Mouse (Mus musculus): ENCODE data around the gene Ube2m. TPM values are rescaled to one million over a fixed set of nuclear protein-coding genes. Genes with fewer than 3 reads are reported as not detected.

The Ube2m gene
- polyA plus RNA-seq, 1 experiment from 2014 or later: 14.3 TPM

GRCm38 (mm10) chr7:13037366-13037765 lies 709 bp downstream of the Ube2m start:
- peaks cover 41% of the 10 kb centered on the region for H3K4me1 ChIP-seq (ENCODE audit: control insufficient read depth, low read depth, low read length)
- ATAC-seq (ENCODE audit: low read depth): peak; percentile 5
- H3K9me3 ChIP-seq (replicated peaks; ENCODE audit: control insufficient read depth, low read length): no peaks in the 10 kb centered on the region
- H3K36me3 ChIP-seq (ENCODE audit: control insufficient read depth, insufficient read depth): peaks cover 15% of the 10 kb centered on the region
- H3K27ac ChIP-seq (ENCODE audit: low read length): peak overlapping the region; percentile 98
- H3K4me2 ChIP-seq (ENCODE audit: low read depth, low read length): peak overlapping the region; percentile 94
- peak overlapping the region; percentile 89 for H3K4me3 ChIP-seq (ENCODE audit: low read depth, low read length)
- peak overlapping the region; percentile 97 for H3K9ac ChIP-seq (ENCODE audit: low read depth, low read length)
- H3K27me3 ChIP-seq (ENCODE audit: control insufficient read depth, insufficient read depth, low read depth, low read length): peaks cover 3% of the 10 kb centered on the region
- 0% methylated on average over 32 of the region's 33 CpGs for WGBS (ENCODE audit: insufficient replicate concordance)

- peaks cover 41% of the 10 kb centered on the region for H3K4me1 ChIP-seq (ENCODE audit: control insufficient read depth, low read depth, low read length)
- WGBS (ENCODE audit: insufficient replicate concordance): 19% methylated on average over 4 of the region's 4 CpGs
- H3K36me3 ChIP-seq (ENCODE audit: control insufficient read depth, insufficient read depth): peaks cover 20% of the 10 kb centered on the region
- no peaks in the 10 kb centered on the region; the same call in 1 of the 2 replicates for H3K27me3 ChIP-seq (ENCODE audit: control insufficient read depth, insufficient read depth, low read depth, low read length)
- ATAC-seq (ENCODE audit: low read depth): no peak
- H3K9ac ChIP-seq (ENCODE audit: low read depth, low read length): peak overlapping the region; percentile 97
- H3K4me3 ChIP-seq (ENCODE audit: low read depth, low read length): peak overlapping the region; percentile 89
- H3K9me3 ChIP-seq (replicated peaks; ENCODE audit: control insufficient read depth, low read length): no peaks in the 10 kb centered on the region
- H3K27ac ChIP-seq (ENCODE audit: low read length): peak overlapping the region; percentile 98
- peak overlapping the region; percentile 94 for H3K4me2 ChIP-seq (ENCODE audit: low read depth, low read length)
Observed at GRCm38 (mm10) chr7:13036806-13037205, 1.3 kb downstream of the Ube2m start.

- peaks cover 41% of the 10 kb centered on the region for H3K4me1 ChIP-seq (ENCODE audit: control insufficient read depth, low read depth, low read length)
- peak overlapping the region; percentile 87 for H3K27ac ChIP-seq (ENCODE audit: low read length)
- H3K4me3 ChIP-seq (ENCODE audit: low read depth, low read length): peak overlapping the region; percentile 83
Observed at GRCm38 (mm10) chr7:13035211-13035855, 2.7 kb downstream of the Ube2m start.

GRCm38 (mm10) chr7:13034148-13034977 lies 3.7 kb downstream of the Ube2m start, which contains the start of gene Chmp2a:
Chmp2a (minus strand) TSS chr7:13034807.
- no peaks in the 10 kb centered on the region for H3K27me3 ChIP-seq (ENCODE audit: control insufficient read depth, insufficient read depth, low read depth, low read length)
- ATAC-seq (ENCODE audit: low read depth): peak; percentile 73
- H3K4me3 ChIP-seq (ENCODE audit: low read depth, low read length): peak within 1 kb of the TSS; percentile 83
- under 1% methylated on average over 45 of the region's 45 CpGs for WGBS (ENCODE audit: insufficient replicate concordance)
- H3K9ac ChIP-seq (ENCODE audit: low read depth, low read length): peak within 1 kb of the TSS; percentile 86
- no peaks in the 10 kb centered on the region for H3K9me3 ChIP-seq (replicated peaks; ENCODE audit: control insufficient read depth, low read length)
- H3K27ac ChIP-seq (ENCODE audit: low read length): peak within 1 kb of the TSS; percentile 87
- peaks cover 35% of the 10 kb centered on the region for H3K4me1 ChIP-seq (ENCODE audit: control insufficient read depth, low read depth, low read length)
- peaks cover 42% of the 10 kb centered on the region for H3K36me3 ChIP-seq (ENCODE audit: control insufficient read depth, insufficient read depth)
- H3K4me2 ChIP-seq (ENCODE audit: low read depth, low read length): peak within 1 kb of the TSS; percentile 78

More at GRCm38 (mm10) chr7:13035211-13035855, 2.7 kb downstream of the Ube2m start:
- Histone ChIP-seq H3K9me3 (replicated peaks; ENCODE audit: control insufficient read depth, low read length) (no peaks in the 10 kb centered on the region), H3K9ac (ENCODE audit: low read depth, low read length) (peak overlapping the region; percentile 86; the same call in 1 of the 2 replicates), H3K27me3 (ENCODE audit: control insufficient read depth, insufficient read depth, low read depth, low read length) (no peaks in the 10 kb centered on the region), H3K4me2 (ENCODE audit: low read depth, low read length) (peak overlapping the region; percentile 78), H3K36me3 (ENCODE audit: control insufficient read depth, insufficient read depth) (peaks cover 32% of the 10 kb centered on the region)
- no peak for ATAC-seq (ENCODE audit: low read depth)
- WGBS (ENCODE audit: insufficient replicate concordance): 80% methylated on average over 17 of the region's 17 CpGs

GRCm38 (mm10) chr7:13033451-13034147 lies 4.5 kb downstream of the Ube2m start:
- Histone ChIP-seq H3K27ac (ENCODE audit: low read length) (peak overlapping the region; percentile 87), H3K27me3 (ENCODE audit: control insufficient read depth, insufficient read depth, low read depth, low read length) (no peaks in the 10 kb centered on the region), H3K9me3 (replicated peaks; ENCODE audit: control insufficient read depth, low read length) (no peaks in the 10 kb centered on the region), H3K4me1 (ENCODE audit: control insufficient read depth, low read depth, low read length) (peaks cover 27% of the 10 kb centered on the region), H3K9ac (ENCODE audit: low read depth, low read length) (peak overlapping the region; percentile 86), H3K4me2 (ENCODE audit: low read depth, low read length) (peak overlapping the region; percentile 78), H3K4me3 (ENCODE audit: low read depth, low read length) (peak overlapping the region; percentile 83), H3K36me3 (ENCODE audit: control insufficient read depth, insufficient read depth) (peaks cover 49% of the 10 kb centered on the region)
- 41% methylated on average over 13 of the region's 13 CpGs for WGBS (ENCODE audit: insufficient replicate concordance)
- no peak for ATAC-seq (ENCODE audit: low read depth)

- WGBS (ENCODE audit: insufficient replicate concordance): 89% methylated on average over 7 of the region's 7 CpGs
- no peak overlapping the region for H3K27ac ChIP-seq (ENCODE audit: low read length)
- H3K9ac ChIP-seq (ENCODE audit: low read depth, low read length): no peak overlapping the region
- no peak overlapping the region for H3K4me2 ChIP-seq (ENCODE audit: low read depth, low read length)
- no peaks in the 10 kb centered on the region for H3K9me3 ChIP-seq (replicated peaks; ENCODE audit: control insufficient read depth, low read length)
- peaks cover 60% of the 10 kb centered on the region for H3K36me3 ChIP-seq (ENCODE audit: control insufficient read depth, insufficient read depth)
- H3K4me3 ChIP-seq (ENCODE audit: low read depth, low read length): no peak overlapping the region
- ATAC-seq (ENCODE audit: low read depth): no peak
- peaks cover 26% of the 10 kb centered on the region for H3K4me1 ChIP-seq (ENCODE audit: control insufficient read depth, low read depth, low read length)
- H3K27me3 ChIP-seq (ENCODE audit: control insufficient read depth, insufficient read depth, low read depth, low read length): no peaks in the 10 kb centered on the region
Observed at GRCm38 (mm10) chr7:13032541-13032940, 5.5 kb downstream of the Ube2m start.

- no peak overlapping the region for H3K4me2 ChIP-seq (ENCODE audit: low read depth, low read length)
- no peak for ATAC-seq (ENCODE audit: low read depth)
- no peak overlapping the region for H3K4me3 ChIP-seq (ENCODE audit: low read depth, low read length)
- no peaks in the 10 kb centered on the region for H3K9me3 ChIP-seq (replicated peaks; ENCODE audit: control insufficient read depth, low read length)
- no peak overlapping the region for H3K9ac ChIP-seq (ENCODE audit: low read depth, low read length)
- no peaks in the 10 kb centered on the region for H3K27me3 ChIP-seq (ENCODE audit: control insufficient read depth, insufficient read depth, low read depth, low read length)
- WGBS (ENCODE audit: insufficient replicate concordance): 71% methylated on average over 2 of the region's 2 CpGs
- no peak overlapping the region for H3K27ac ChIP-seq (ENCODE audit: low read length)
- peaks cover 26% of the 10 kb centered on the region for H3K4me1 ChIP-seq (ENCODE audit: control insufficient read depth, low read depth, low read length)
- H3K36me3 ChIP-seq (ENCODE audit: control insufficient read depth, insufficient read depth): peaks cover 65% of the 10 kb centered on the region
Observed at GRCm38 (mm10) chr7:13031983-13032382, 6.1 kb downstream of the Ube2m start.

GRCm38 (mm10) chr7:13031069-13031468 lies 7.0 kb downstream of the Ube2m start:
- ATAC-seq (ENCODE audit: low read depth): no peak
- whole genome bisulfite sequencing (ENCODE audit: insufficient replicate concordance): 62% methylated on average over 5 of the region's 5 CpGs
- peaks cover 25% of the 10 kb centered on the region for H3K4me1 ChIP-seq (ENCODE audit: control insufficient read depth, low read depth, low read length)
- no peak overlapping the region for H3K4me2 ChIP-seq (ENCODE audit: low read depth, low read length)
- H3K36me3 ChIP-seq (ENCODE audit: control insufficient read depth, insufficient read depth): peaks cover 73% of the 10 kb centered on the region
- no peak overlapping the region for H3K4me3 ChIP-seq (ENCODE audit: low read depth, low read length)
- H3K9me3 ChIP-seq (replicated peaks; ENCODE audit: control insufficient read depth, low read length): no peaks in the 10 kb centered on the region
- H3K9ac ChIP-seq (ENCODE audit: low read depth, low read length): no peak overlapping the region
- H3K27me3 ChIP-seq (ENCODE audit: control insufficient read depth, insufficient read depth, low read depth, low read length): no peaks in the 10 kb centered on the region
- no peak overlapping the region for H3K27ac ChIP-seq (ENCODE audit: low read length)
